Mouse (Mus musculus) C2C12 (cell line): Measurements from ENCODE around the gene Gnmt.

Experiments
- CTCF ChIP-seq: IDR thresholded peaks from one replicate; pipeline ENCODE4 v1.5.1; 2011; ENCODE audit not compliant: control insufficient read depth, insufficient read depth, insufficient read length
- MAX ChIP-seq: IDR thresholded peaks from one replicate; pipeline ENCODE4 v1.6.1; 2011; ENCODE audit warnings: mild to moderate bottlenecking, control low read depth
- USF1 ChIP-seq: IDR thresholded peaks from one replicate; pipeline ENCODE4 v1.6.1; 2011; ENCODE audit warnings: low read depth, mild to moderate bottlenecking, control low read depth, moderate library complexity

GRCm38 (mm10) chr17:46758753-46759152 is 29.8 kb upstream of the Gnmt start:
- TF ChIP-seq CTCF, result no peak
- no peak for TF ChIP-seq USF1
- no peak for TF ChIP-seq MAX
